Mouse (Mus musculus): ENCODE results near the gene Pcgf6. TPM values are rescaled to one million over a fixed set of nuclear protein-coding genes. Genes with fewer than 3 reads are reported as not detected.

Gene Pcgf6
- polyA plus RNA-seq (2015; fragmentation: Nextera tagmentation; extraction: Ambion mirVana): 18.9 and 19.5 TPM in 2 replicates

GRCm38 (mm10) chr19:47050271-47051032, at the start of gene Pcgf6:
Pcgf6 (minus strand) TSS chr19:47050906.
- under 1% methylated on average over 75 of the region's 75 CpGs for WGBS
- H3K27me3 ChIP-seq (replicated peaks): no peaks in the 10 kb centered on the region
- H3K4me2 ChIP-seq (replicated peaks): peak within 1 kb of the TSS; percentile 65
- peak within 1 kb of the TSS; percentile 91 for H3K27ac ChIP-seq
- H3K9me3 ChIP-seq: no peaks in the 10 kb centered on the region
- no peaks in the 10 kb centered on the region for H3K36me3 ChIP-seq
- H3K4me1 ChIP-seq (replicated peaks): peaks cover 9% of the 10 kb centered on the region
- H3K4me3 ChIP-seq (replicated peaks): peak within 1 kb of the TSS; percentile 84
- peak; percentile 91 for ATAC-seq
- peak within 1 kb of the TSS; percentile 82 for H3K9ac ChIP-seq

GRCm38 (mm10) chr19:47090550-47091156, 39.9 kb upstream of the Pcgf6 start, which contains the start of the genes Usmg5 and Pdcd11:
Usmg5 (minus strand) TSS chr19:47090647.
Pdcd11 (plus strand) TSS chr19:47090768.
- under 1% methylated on average over 56 of the region's 56 CpGs for WGBS

GRCm38 (mm10) chr19:47089718-47090525, 39.2 kb upstream of the Pcgf6 start:
- no peaks in the 10 kb centered on the region for H3K27me3 ChIP-seq (replicated peaks)
- peaks cover 3% of the 10 kb centered on the region for H3K36me3 ChIP-seq
- peak overlapping the region; percentile 67 for H3K4me2 ChIP-seq (replicated peaks)
- H3K9ac ChIP-seq: peak overlapping the region; percentile 98
- H3K27ac ChIP-seq: peak overlapping the region; percentile 83
- H3K4me3 ChIP-seq (replicated peaks): peak overlapping the region; percentile 89
- H3K9me3 ChIP-seq: no peaks in the 10 kb centered on the region
- WGBS: under 1% methylated on average over 36 of the region's 36 CpGs
- H3K4me1 ChIP-seq (replicated peaks): peaks cover 11% of the 10 kb centered on the region; the same call in 1 of the 2 replicates
- peak; percentile 81 for ATAC-seq

More at GRCm38 (mm10) chr19:47090550-47091156, 39.9 kb upstream of the Pcgf6 start, which contains the start of the genes Usmg5 and Pdcd11:
- peaks cover 4% of the 10 kb centered on the region; the same call in 1 of the 2 replicates for H3K36me3 ChIP-seq
- H3K4me2 ChIP-seq (replicated peaks): peak within 1 kb of the TSS; percentile 67
- peak within 1 kb of the TSS; percentile 89 for H3K4me3 ChIP-seq (replicated peaks)
- H3K27ac ChIP-seq: peak within 1 kb of the TSS; percentile 83
- H3K27me3 ChIP-seq (replicated peaks): no peaks in the 10 kb centered on the region
- peak; percentile 100 for ATAC-seq
- H3K9ac ChIP-seq: peak within 1 kb of the TSS; percentile 98
- peaks cover 11% of the 10 kb centered on the region; the same call in 1 of the 2 replicates for H3K4me1 ChIP-seq (replicated peaks)
- no peaks in the 10 kb centered on the region for H3K9me3 ChIP-seq

GRCm38 (mm10) chr19:47088226-47088625, 37.5 kb upstream of the Pcgf6 start:
- H3K9ac ChIP-seq: no peak overlapping the region
- H3K4me2 ChIP-seq (replicated peaks): no peak overlapping the region
- no peak overlapping the region for H3K27ac ChIP-seq
- no peaks in the 10 kb centered on the region for H3K27me3 ChIP-seq (replicated peaks)
- H3K4me1 ChIP-seq (replicated peaks): peaks cover 11% of the 10 kb centered on the region; the same call in 1 of the 2 replicates
- H3K9me3 ChIP-seq: no peaks in the 10 kb centered on the region
- peaks cover 14% of the 10 kb centered on the region for H3K36me3 ChIP-seq
- H3K4me3 ChIP-seq (replicated peaks): no peak overlapping the region
- no peak for ATAC-seq
- WGBS: 88% methylated on average over 3 of the region's 3 CpGs

- Histone ChIP-seq H3K4me3 (replicated peaks) (peak overlapping the region; percentile 88), H3K9ac (peak overlapping the region; percentile 97), H3K27ac (peak overlapping the region; percentile 83), H3K9me3 (no peaks in the 10 kb centered on the region), H3K4me2 (replicated peaks) (peak overlapping the region; percentile 73), H3K4me1 (replicated peaks) (peaks cover 6% of the 10 kb centered on the region; the same call in 1 of the 2 replicates), H3K27me3 (replicated peaks) (no peaks in the 10 kb centered on the region), H3K36me3 (peaks cover 7% of the 10 kb centered on the region; the same call in 1 of the 2 replicates)
- ATAC-seq: peak; percentile 96
- WGBS: under 1% methylated on average over 70 of the region's 72 CpGs
Measured at GRCm38 (mm10) chr19:47067924-47068611, 17.4 kb upstream of the Pcgf6 start.

GRCm38 (mm10) chr19:47067096-47067882, 16.6 kb upstream of the Pcgf6 start, which contains the start of gene Taf5:
Taf5 (plus strand) TSS chr19:47067746.
- peak; percentile 88 for ATAC-seq
- H3K9ac ChIP-seq: peak within 1 kb of the TSS; percentile 97
- peak within 1 kb of the TSS; percentile 88 for H3K4me3 ChIP-seq (replicated peaks)
- no peaks in the 10 kb centered on the region for H3K27me3 ChIP-seq (replicated peaks)
- no peaks in the 10 kb centered on the region for H3K36me3 ChIP-seq
- peaks cover 6% of the 10 kb centered on the region; the same call in 1 of the 2 replicates for H3K4me1 ChIP-seq (replicated peaks)
- H3K9me3 ChIP-seq: no peaks in the 10 kb centered on the region
- 11% methylated on average over 46 of the region's 49 CpGs for WGBS
- peak within 1 kb of the TSS; percentile 73 for H3K4me2 ChIP-seq (replicated peaks)
- H3K27ac ChIP-seq: peak within 1 kb of the TSS; percentile 83

GRCm38 (mm10) chr19:47065860-47066259, 15.2 kb upstream of the Pcgf6 start:
- H3K9ac ChIP-seq: no peak overlapping the region
- WGBS: 91% methylated on average over 3 of the region's 3 CpGs

GRCm38 (mm10) chr19:47057684-47058083, 7.0 kb upstream of the Pcgf6 start:
- WGBS: 65% methylated on average over 1 of the region's 1 CpGs
- no peaks in the 10 kb centered on the region for H3K9me3 ChIP-seq
- no peak for ATAC-seq

More at GRCm38 (mm10) chr19:47065860-47066259, 15.2 kb upstream of the Pcgf6 start:
- no peak for ATAC-seq
- no peaks in the 10 kb centered on the region for H3K27me3 ChIP-seq (replicated peaks)
- H3K9me3 ChIP-seq: no peaks in the 10 kb centered on the region
- no peaks in the 10 kb centered on the region for H3K36me3 ChIP-seq
- no peak overlapping the region for H3K4me3 ChIP-seq (replicated peaks)
- no peak overlapping the region for H3K27ac ChIP-seq
- H3K4me1 ChIP-seq (replicated peaks): peaks cover 6% of the 10 kb centered on the region; the same call in 1 of the 2 replicates
- no peak overlapping the region for H3K4me2 ChIP-seq (replicated peaks)

GRCm38 (mm10) chr19:47053471-47053870, 2.8 kb upstream of the Pcgf6 start:
- Histone ChIP-seq H3K4me1 (replicated peaks) (peaks cover 9% of the 10 kb centered on the region), H3K27me3 (replicated peaks) (no peaks in the 10 kb centered on the region), H3K9ac (no peak overlapping the region), H3K9me3 (no peaks in the 10 kb centered on the region), H3K4me3 (replicated peaks) (no peak overlapping the region), H3K27ac (peak overlapping the region; percentile 27; the same call in 1 of the 2 replicates), H3K4me2 (replicated peaks) (no peak overlapping the region), H3K36me3 (no peaks in the 10 kb centered on the region)
- WGBS: 56% methylated on average over 4 of the region's 4 CpGs
- peak; percentile 69 for ATAC-seq

More at GRCm38 (mm10) chr19:47057684-47058083, 7.0 kb upstream of the Pcgf6 start:
- Histone ChIP-seq H3K9ac (no peak overlapping the region), H3K36me3 (no peaks in the 10 kb centered on the region), H3K27ac (no peak overlapping the region), H3K4me1 (replicated peaks) (no peaks in the 10 kb centered on the region), H3K27me3 (replicated peaks) (no peaks in the 10 kb centered on the region), H3K4me2 (replicated peaks) (no peak overlapping the region), H3K4me3 (replicated peaks) (no peak overlapping the region)

GRCm38 (mm10) chr19:47052927-47053326, 2.2 kb upstream of the Pcgf6 start:
- 73% methylated on average over 4 of the region's 4 CpGs for WGBS
- Histone ChIP-seq H3K27me3 (replicated peaks) (no peaks in the 10 kb centered on the region), H3K4me2 (replicated peaks) (no peak overlapping the region), H3K4me3 (replicated peaks) (no peak overlapping the region), H3K4me1 (replicated peaks) (peaks cover 9% of the 10 kb centered on the region), H3K9me3 (no peaks in the 10 kb centered on the region), H3K27ac (no peak overlapping the region), H3K9ac (no peak overlapping the region), H3K36me3 (no peaks in the 10 kb centered on the region)
- no peak for ATAC-seq
